Mouse (Mus musculus): Measurements from ENCODE around the gene Nat14. TPM values are rescaled to one million over a fixed set of nuclear protein-coding genes. Genes with fewer than 3 reads are reported as not detected.

The Nat14 gene
- polyA plus RNA-seq, 1 experiment = 2.7 TPM

- Histone ChIP-seq H3K4me3 (ENCODE audit: insufficient read depth, poor library complexity, severe bottlenecking) (no peak overlapping the region), H3K79me2 (ENCODE audit: control insufficient read depth, insufficient read depth) (no peaks in the 10 kb centered on the region), H3K36me3 (ENCODE audit: control insufficient read depth, insufficient read depth) (no peaks in the 10 kb centered on the region), H3K79me3 (ENCODE audit: low read depth) (no peaks in the 10 kb centered on the region), H3K27me3 (ENCODE audit: control insufficient read depth, insufficient read depth, insufficient read length) (peaks cover 9% of the 10 kb centered on the region), H3ac (ENCODE audit: control insufficient read depth, insufficient read length, low read depth) (no peak overlapping the region)
- TF ChIP-seq MYOD1 (IDR thresholded peaks at IDR 0.05; ENCODE audit: control insufficient read depth, insufficient read length, low read depth) = no peak
- no peak for TF ChIP-seq MYOG (IDR thresholded peaks at IDR 0.05; ENCODE audit: control insufficient read depth, extremely low read depth, insufficient read length)
- TF ChIP-seq FOSL1 (IDR thresholded peaks at IDR 0.05; ENCODE audit: insufficient read depth, low read length, poor library complexity, severe bottlenecking) = no peak
- no peak for TF ChIP-seq CTCF (IDR thresholded peaks at IDR 0.05; ENCODE audit: control insufficient read depth, insufficient read depth, insufficient read length)
- TF ChIP-seq MAX (IDR thresholded peaks at IDR 0.05) = no peak
- TF ChIP-seq USF1 (IDR thresholded peaks at IDR 0.05; ENCODE audit: low read depth) = no peak
- TF ChIP-seq CEBPB (IDR thresholded peaks at IDR 0.05; ENCODE audit: low read depth) = no peak
These were observed 32.1 kb downstream of the Nat14 start for GRCm38 (mm10) chr7:4953815-4954445.

DNA sequence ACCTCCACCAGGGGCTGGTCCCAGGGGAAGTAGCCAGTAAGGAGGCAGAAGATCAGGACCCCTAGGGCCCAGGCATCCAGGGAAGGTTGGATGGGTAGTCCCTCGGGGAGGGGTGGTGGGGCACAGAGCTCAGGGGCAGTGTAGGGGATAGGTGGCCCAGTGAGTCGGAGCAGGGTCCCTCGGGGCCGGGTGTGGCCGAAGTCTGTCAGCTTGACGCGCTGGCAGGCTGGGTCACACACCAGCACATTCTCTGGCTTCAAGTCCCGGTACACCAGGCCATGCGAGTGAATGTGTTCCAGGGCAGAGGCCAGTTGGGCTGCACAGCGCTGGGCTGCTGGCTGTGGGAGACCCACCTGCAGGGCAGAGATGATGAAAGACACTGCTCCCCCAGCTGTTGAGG lies 35.5 kb downstream of the Nat14 start:
- no peaks in the 10 kb centered on the region for H3K36me3 ChIP-seq (ENCODE audit: control insufficient read depth, insufficient read depth)
- no peaks in the 10 kb centered on the region for H3K79me3 ChIP-seq (ENCODE audit: low read depth)
- no peaks in the 10 kb centered on the region for H3K79me2 ChIP-seq (ENCODE audit: control insufficient read depth, insufficient read depth)
- no peak overlapping the region for H3ac ChIP-seq (ENCODE audit: control insufficient read depth, insufficient read length, low read depth)
- TF ChIP-seq CTCF (IDR thresholded peaks at IDR 0.05; ENCODE audit: control insufficient read depth, insufficient read depth, insufficient read length) = no peak
- TF ChIP-seq FOSL1 (IDR thresholded peaks at IDR 0.05; ENCODE audit: insufficient read depth, low read length, poor library complexity, severe bottlenecking) = no peak
- no peak for TF ChIP-seq CEBPB (IDR thresholded peaks at IDR 0.05; ENCODE audit: low read depth)
- no peak for TF ChIP-seq MYOD1 (IDR thresholded peaks at IDR 0.05; ENCODE audit: control insufficient read depth, insufficient read length, low read depth)
- no peak for TF ChIP-seq MAX (IDR thresholded peaks at IDR 0.05)
- no peak for TF ChIP-seq USF1 (IDR thresholded peaks at IDR 0.05; ENCODE audit: low read depth)
- TF ChIP-seq MYOG (IDR thresholded peaks at IDR 0.05; ENCODE audit: control insufficient read depth, extremely low read depth, insufficient read length) = no peak
- no peak overlapping the region for H3K4me3 ChIP-seq (ENCODE audit: insufficient read depth, poor library complexity, severe bottlenecking)
- peaks cover 9% of the 10 kb centered on the region for H3K27me3 ChIP-seq (ENCODE audit: control insufficient read depth, insufficient read depth, insufficient read length)

DNA sequence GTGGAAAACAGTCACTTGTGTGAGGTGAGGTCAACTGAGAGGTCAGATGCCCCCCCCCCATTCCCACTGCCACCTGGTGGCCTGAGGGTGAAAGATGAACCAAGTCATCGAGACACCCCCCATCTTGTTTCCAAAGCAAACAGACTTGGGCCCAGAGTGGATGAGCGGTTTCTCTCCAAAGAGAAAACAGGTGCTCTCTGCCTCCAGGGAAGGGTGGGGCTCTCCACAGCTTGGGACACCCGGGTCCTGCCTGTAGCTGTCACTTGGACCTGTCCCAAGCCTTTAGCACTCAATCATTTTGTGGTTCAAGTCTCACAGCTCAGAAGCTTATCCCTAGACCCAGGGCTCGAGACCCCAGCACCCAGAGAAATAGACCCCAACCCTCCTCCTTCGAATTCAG lies 41.7 kb downstream of the Nat14 start:
- Histone ChIP-seq H3ac (ENCODE audit: control insufficient read depth, insufficient read length, low read depth) (no peak overlapping the region), H3K4me3 (ENCODE audit: insufficient read depth, poor library complexity, severe bottlenecking) (no peak overlapping the region), H3K79me3 (ENCODE audit: low read depth) (no peaks in the 10 kb centered on the region), H3K79me2 (ENCODE audit: control insufficient read depth, insufficient read depth) (no peaks in the 10 kb centered on the region), H3K36me3 (ENCODE audit: control insufficient read depth, insufficient read depth) (no peaks in the 10 kb centered on the region), H3K27me3 (ENCODE audit: control insufficient read depth, insufficient read depth, insufficient read length) (peaks cover 11% of the 10 kb centered on the region)
- TF ChIP-seq CTCF (IDR thresholded peaks at IDR 0.05; ENCODE audit: control insufficient read depth, insufficient read depth, insufficient read length) = no peak
- no peak for TF ChIP-seq USF1 (IDR thresholded peaks at IDR 0.05; ENCODE audit: low read depth)
- TF ChIP-seq MYOD1 (IDR thresholded peaks at IDR 0.05; ENCODE audit: control insufficient read depth, insufficient read length, low read depth) = no peak
- TF ChIP-seq MAX (IDR thresholded peaks at IDR 0.05) = no peak
- no peak for TF ChIP-seq CEBPB (IDR thresholded peaks at IDR 0.05; ENCODE audit: low read depth)
- TF ChIP-seq MYOG (IDR thresholded peaks at IDR 0.05; ENCODE audit: control insufficient read depth, extremely low read depth, insufficient read length) = no peak
- no peak for TF ChIP-seq FOSL1 (IDR thresholded peaks at IDR 0.05; ENCODE audit: insufficient read depth, low read length, poor library complexity, severe bottlenecking)

- Histone ChIP-seq H3K36me3 (ENCODE audit: control insufficient read depth, insufficient read depth) (no peaks in the 10 kb centered on the region), H3K79me2 (ENCODE audit: control insufficient read depth, insufficient read depth) (no peaks in the 10 kb centered on the region), H3K4me3 (ENCODE audit: insufficient read depth, poor library complexity, severe bottlenecking) (no peak within 1 kb of the TSS), H3K27me3 (ENCODE audit: control insufficient read depth, insufficient read depth, insufficient read length) (peaks cover 11% of the 10 kb centered on the region), H3ac (ENCODE audit: control insufficient read depth, insufficient read length, low read depth) (no peak within 1 kb of the TSS), H3K79me3 (ENCODE audit: low read depth) (no peaks in the 10 kb centered on the region)
- TF ChIP-seq CTCF (IDR thresholded peaks at IDR 0.05; ENCODE audit: control insufficient read depth, insufficient read depth, insufficient read length) (peak; percentile 48), MAX (IDR thresholded peaks at IDR 0.05) (no peak), MYOG (IDR thresholded peaks at IDR 0.05; ENCODE audit: control insufficient read depth, extremely low read depth, insufficient read length) (no peak)
These were observed 42.4 kb downstream of the Nat14 start, which contains the start of gene Sbk2 for GRCm38 (mm10) chr7:4964272-4964671. TSS of gene Sbk2 (minus strand) at chr7:4964406.

GRCm38 (mm10) chr7:4964988-4965387 lies 43.2 kb downstream of the Nat14 start:
- H3K27me3 ChIP-seq (ENCODE audit: control insufficient read depth, insufficient read depth, insufficient read length) = peaks cover 11% of the 10 kb centered on the region
- H3K79me3 ChIP-seq (ENCODE audit: low read depth) = no peaks in the 10 kb centered on the region
- TF ChIP-seq CEBPB (IDR thresholded peaks at IDR 0.05; ENCODE audit: low read depth) (no peak), CTCF (IDR thresholded peaks at IDR 0.05; ENCODE audit: control insufficient read depth, insufficient read depth, insufficient read length) (no peak), MYOD1 (IDR thresholded peaks at IDR 0.05; ENCODE audit: control insufficient read depth, insufficient read length, low read depth) (peak; percentile 61)
- no peaks in the 10 kb centered on the region for H3K79me2 ChIP-seq (ENCODE audit: control insufficient read depth, insufficient read depth)
- no peak overlapping the region for H3ac ChIP-seq (ENCODE audit: control insufficient read depth, insufficient read length, low read depth)
- no peaks in the 10 kb centered on the region for H3K36me3 ChIP-seq (ENCODE audit: control insufficient read depth, insufficient read depth)
- no peak overlapping the region for H3K4me3 ChIP-seq (ENCODE audit: insufficient read depth, poor library complexity, severe bottlenecking)

DNA sequence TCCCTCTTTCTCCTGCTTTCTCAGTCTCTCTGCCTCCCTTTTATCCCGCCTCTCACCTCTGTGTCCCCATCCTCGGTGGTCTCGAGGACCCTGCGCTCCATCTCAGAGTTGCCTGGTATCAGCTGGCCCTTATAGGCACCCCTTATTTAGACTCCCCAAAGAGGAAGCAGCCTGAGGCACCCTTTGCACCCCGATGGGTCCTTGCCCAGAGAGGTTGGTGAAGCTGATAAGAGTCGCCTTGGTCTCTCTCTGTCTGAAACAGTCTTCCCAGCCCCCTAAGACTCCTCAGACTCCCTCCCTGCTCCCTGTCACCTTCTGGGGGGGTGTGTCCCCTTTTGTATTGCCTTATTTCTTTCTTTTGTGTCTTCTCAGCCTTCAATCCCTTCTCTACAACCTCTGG lies 49.2 kb downstream of the Nat14 start, which contains the start of gene Sbk3:
Sbk3 (minus strand) TSS at position 101 of the 400 bp plus-strand sequence.
- TF ChIP-seq USF1 (IDR thresholded peaks at IDR 0.05; ENCODE audit: low read depth) = no peak
- TF ChIP-seq FOSL1 (IDR thresholded peaks at IDR 0.05; ENCODE audit: insufficient read depth, low read length, poor library complexity, severe bottlenecking) = no peak
- no peak for TF ChIP-seq CTCF (IDR thresholded peaks at IDR 0.05; ENCODE audit: control insufficient read depth, insufficient read depth, insufficient read length)
- TF ChIP-seq CEBPB (IDR thresholded peaks at IDR 0.05; ENCODE audit: low read depth) = no peak
- TF ChIP-seq MAX (IDR thresholded peaks at IDR 0.05) = no peak
- no peaks in the 10 kb centered on the region for H3K79me2 ChIP-seq (ENCODE audit: control insufficient read depth, insufficient read depth)
- H3K36me3 ChIP-seq (ENCODE audit: control insufficient read depth, insufficient read depth) = no peaks in the 10 kb centered on the region
- H3K27me3 ChIP-seq (ENCODE audit: control insufficient read depth, insufficient read depth, insufficient read length) = peaks cover 7% of the 10 kb centered on the region
- no peak within 1 kb of the TSS for H3ac ChIP-seq (ENCODE audit: control insufficient read depth, insufficient read length, low read depth)
- H3K4me3 ChIP-seq (ENCODE audit: insufficient read depth, poor library complexity, severe bottlenecking) = no peak within 1 kb of the TSS
- no peaks in the 10 kb centered on the region for H3K79me3 ChIP-seq (ENCODE audit: low read depth)

Measured in C2C12 (cell line).